Mouse (Mus musculus) CH12.LX (cell line): ENCODE measurements around the gene Apoc2.

ENCODE experiments used
- BHLHE40 ChIP-seq: IDR thresholded peaks from 2 replicates; pipeline ENCODE4 v1.6.1; 2011; ENCODE audit warnings: mild to moderate bottlenecking, low read depth, low read length, improper control_type of control experiment
- CHD1 ChIP-seq: IDR thresholded peaks from 2 replicates; pipeline ENCODE4 v1.6.1; 2012; ENCODE audit warnings: low read depth, low read length, improper control_type of control experiment, inconsistent platforms
- CTCF ChIP-seq, 2 experiments: IDR thresholded peaks in 1 of 2; conservative IDR thresholded peaks in 1 of 2; 2 replicates each; pipeline ENCODE4 v1.5.1; 2011 to 2012; ENCODE audit warnings: low read depth in 2 of 2, low read length in 2 of 2, improper control_type of control experiment in 1 of 2, inconsistent platforms in 1 of 2, mild to moderate bottlenecking in 1 of 2, moderate library complexity in 1 of 2
- EP300 ChIP-seq: IDR thresholded peaks from 2 replicates; pipeline ENCODE4 v1.6.1; 2011; ENCODE audit warnings: low read length, improper control_type of control experiment
- HCFC1 ChIP-seq: IDR thresholded peaks from 2 replicates; pipeline ENCODE4 v1.6.1; 2012; ENCODE audit warnings: low read depth, mild to moderate bottlenecking, inconsistent platforms, low read length, improper control_type of control experiment
- KAT2A ChIP-seq: IDR thresholded peaks from 2 replicates; pipeline ENCODE4 v1.6.1; 2012; ENCODE audit warnings: low read length, improper control_type of control experiment, inconsistent platforms; ENCODE audit not compliant: insufficient replicate concordance
- MAX ChIP-seq: IDR thresholded peaks from 2 replicates; pipeline ENCODE4 v1.6.1; 2011; ENCODE audit warnings: low read length, improper control_type of control experiment
- POLR2A ChIP-seq: IDR thresholded peaks from 2 replicates; pipeline ENCODE4 v1.6.1; 2011; ENCODE audit warnings: low read depth, mild to moderate bottlenecking, improper control_type of control experiment, low read length
- RAD21 ChIP-seq: IDR thresholded peaks from 2 replicates; pipeline ENCODE4 v1.6.1; 2011; ENCODE audit warnings: low read depth, mild to moderate bottlenecking, low read length, improper control_type of control experiment, moderate library complexity
- USF1 ChIP-seq: IDR thresholded peaks from 2 replicates; pipeline ENCODE4 v1.6.1; 2014; ENCODE audit warnings: low read depth, mild to moderate bottlenecking, inconsistent platforms, low read length, improper control_type of control experiment

DNA sequence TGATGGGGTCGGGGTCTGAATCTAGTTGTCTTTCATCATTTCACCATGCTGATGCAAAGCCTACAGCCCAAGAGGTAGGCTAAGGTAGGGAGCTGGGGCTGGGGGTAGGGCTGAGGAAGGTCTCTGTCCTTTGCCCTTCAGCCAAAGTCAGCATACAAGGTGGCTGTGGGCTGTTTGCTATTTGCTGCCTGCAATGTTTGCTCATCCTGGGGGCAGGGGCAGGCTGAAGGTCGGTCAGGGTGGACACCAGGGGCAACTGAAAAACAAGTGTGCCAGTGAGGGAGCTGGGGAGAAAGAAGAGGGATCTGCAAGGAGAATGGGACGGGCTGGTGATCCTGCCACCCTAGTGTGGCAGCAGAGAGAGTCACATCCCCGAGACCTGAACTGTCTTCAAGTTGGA lies 7.6 kb upstream of the Apoc2 start:
- TF ChIP-seq POLR2A (no peak), CHD1 (no peak), USF1 (no peak), RAD21 (no peak), CTCF (conservative IDR thresholded peaks at IDR 0.05 in 1 of 2, IDR thresholded peaks at IDR 0.05 in 1 of 2; ENCODE audit: low read depth in 2 of 2, low read length in 2 of 2) (no peak), BHLHE40 (no peak), KAT2A (no peak), EP300 (no peak), MAX (no peak), HCFC1 (no peak)
